Mouse (Mus musculus) NIH3T3 (cell line): ENCODE results near the gene Pxk.
A peak's percentile ranks its signal among the peaks of the same experiment; 100 is the strongest.
"Not testable (repeated sequence)": the region's sequence is repeated elsewhere in the genome, so short reads cannot be mapped to it uniquely, and the experiment has no call there.

Experiments used
- DNase-seq: peaks from one replicate; pipeline ENCODE4 v3.0.0-alpha.2; 2012; ENCODE audit warnings: low read depth

The Pxk gene

GRCm38 (mm10) chr14:8102676-8103075 is 4.7 kb downstream of the Pxk start:
- no peak for DNase-seq

GRCm38 (mm10) chr14:8108047-8108446 is 10.0 kb downstream of the Pxk start:
- DNase-seq, result no peak

- DNase-seq, result no peak
Measured at GRCm38 (mm10) chr14:8108976-8109375, 11.0 kb downstream of the Pxk start.

- no peak for DNase-seq
Measured at GRCm38 (mm10) chr14:8111545-8111944, 13.5 kb downstream of the Pxk start.

- no peak for DNase-seq
Measured at GRCm38 (mm10) chr14:8112036-8112435, 14.0 kb downstream of the Pxk start.

GRCm38 (mm10) chr14:8113616-8114015 is 15.6 kb downstream of the Pxk start:
- no peak for DNase-seq

- DNase-seq, result no peak
Measured at GRCm38 (mm10) chr14:8114306-8114705, 16.3 kb downstream of the Pxk start.

- DNase-seq, result no peak
Measured at GRCm38 (mm10) chr14:8114756-8115155, 16.7 kb downstream of the Pxk start.

- DNase-seq, result no peak
Measured at GRCm38 (mm10) chr14:8115772-8116171, 17.8 kb downstream of the Pxk start.

- DNase-seq, result no peak
Measured at GRCm38 (mm10) chr14:8117371-8117770, 19.4 kb downstream of the Pxk start.

GRCm38 (mm10) chr14:8119454-8119853 is 21.4 kb downstream of the Pxk start:
- no peak for DNase-seq

GRCm38 (mm10) chr14:8119904-8120303 is 21.9 kb downstream of the Pxk start:
- no peak for DNase-seq

GRCm38 (mm10) chr14:8123141-8123540 is 25.1 kb downstream of the Pxk start:
- peak; percentile 38 for DNase-seq

GRCm38 (mm10) chr14:8123611-8124010 is 25.6 kb downstream of the Pxk start:
- not testable (repeated sequence) for DNase-seq

- DNase-seq, result no peak
Measured at GRCm38 (mm10) chr14:8124046-8124881, 26.3 kb downstream of the Pxk start.

GRCm38 (mm10) chr14:8127971-8128370 is 30.0 kb downstream of the Pxk start:
- DNase-seq, result no peak

- no peak for DNase-seq
Measured at GRCm38 (mm10) chr14:8132789-8133188, 34.8 kb downstream of the Pxk start.

- no peak for DNase-seq
Measured at GRCm38 (mm10) chr14:8134234-8134633, 36.2 kb downstream of the Pxk start.

GRCm38 (mm10) chr14:8135130-8135529 is 37.1 kb downstream of the Pxk start:
- DNase-seq, result peak; percentile 83

GRCm38 (mm10) chr14:8139724-8140710 is 42.0 kb downstream of the Pxk start:
- no peak for DNase-seq

- DNase-seq, result no peak
Measured at GRCm38 (mm10) chr14:8141131-8141530, 43.1 kb downstream of the Pxk start.

GRCm38 (mm10) chr14:8145594-8146558 is 47.9 kb downstream of the Pxk start:
- no peak for DNase-seq
